Mouse (Mus musculus) right cerebral cortex, postnatal 36 days (tissue): ENCODE measurements around the gene Rpp25.
A peak's percentile ranks its signal among the peaks of the same experiment; 100 is the strongest.

ENCODE experiments used
- DNase-seq, 2 experiments: peaks; one replicate each; pipeline ENCODE4 v3.0.0; 2022; ENCODE audit warnings: low spot score in 2 of 2, mixed read lengths in 1 of 2

The Rpp25 gene

GRCm38 (mm10) chr9:57503622-57504380 is at the start of gene Rpp25:
Rpp25 (plus strand) TSS chr9:57504026.
- peak; percentile 22 to 53 for DNase-seq

GRCm38 (mm10) chr9:57459707-57460106 is 44.1 kb upstream of the Rpp25 start:
- DNase-seq = no peak

- DNase-seq = no peak
Measured at GRCm38 (mm10) chr9:57462866-57463265, 41.0 kb upstream of the Rpp25 start.

GRCm38 (mm10) chr9:57466101-57466500 is 37.7 kb upstream of the Rpp25 start:
- no peak for DNase-seq

- DNase-seq = peak; percentile 34 to 40
Measured at GRCm38 (mm10) chr9:57467271-57467771, 36.5 kb upstream of the Rpp25 start.

- DNase-seq = peak; percentile 81 to 89
Measured at GRCm38 (mm10) chr9:57467896-57468549, 35.8 kb upstream of the Rpp25 start, which contains the start of gene Scamp5. Scamp5 (minus strand) TSS chr9:57468060.

GRCm38 (mm10) chr9:57468914-57469313 is 34.9 kb upstream of the Rpp25 start:
- peak; percentile 39 to 58 for DNase-seq

- peak; percentile 62 to 66 for DNase-seq
Measured at GRCm38 (mm10) chr9:57485774-57486173, 18.1 kb upstream of the Rpp25 start.

GRCm38 (mm10) chr9:57487807-57488206 is 16.0 kb upstream of the Rpp25 start:
- DNase-seq = no peak

GRCm38 (mm10) chr9:57493532-57493931 is 10.3 kb upstream of the Rpp25 start:
- no peak for DNase-seq

GRCm38 (mm10) chr9:57494970-57495369 is 8.9 kb upstream of the Rpp25 start:
- DNase-seq = no peak

- no peak for DNase-seq
Measured at GRCm38 (mm10) chr9:57497236-57497635, 6.6 kb upstream of the Rpp25 start.

- no peak for DNase-seq
Measured at GRCm38 (mm10) chr9:57498536-57498935, 5.3 kb upstream of the Rpp25 start.

- peak; percentile 16 to 32 for DNase-seq
Measured at GRCm38 (mm10) chr9:57501452-57501851, 2.4 kb upstream of the Rpp25 start.

GRCm38 (mm10) chr9:57501861-57502260 is 2.0 kb upstream of the Rpp25 start:
- peak in 1 of 2 experiments; percentile 46 for DNase-seq

- DNase-seq = peak in 1 of 2 experiments; percentile 9
Measured at GRCm38 (mm10) chr9:57502911-57503621, 760 bp upstream of the Rpp25 start.

GRCm38 (mm10) chr9:57504381-57504700 is 515 bp downstream of the Rpp25 start:
- peak; percentile 39 to 43 for DNase-seq

GRCm38 (mm10) chr9:57504891-57505290 is 1.1 kb downstream of the Rpp25 start:
- no peak for DNase-seq

GRCm38 (mm10) chr9:57505700-57506099 is 1.9 kb downstream of the Rpp25 start:
- peak; percentile 46 to 71 for DNase-seq

- no peak for DNase-seq
Measured at GRCm38 (mm10) chr9:57510577-57510976, 6.8 kb downstream of the Rpp25 start.

GRCm38 (mm10) chr9:57517113-57517512 is 13.3 kb downstream of the Rpp25 start:
- no peak for DNase-seq

GRCm38 (mm10) chr9:57520375-57521055 is 16.7 kb downstream of the Rpp25 start:
- no peak for DNase-seq
